ENCODE assay signal across 22 mouse cellular contexts in genomic region chr11:116293538-116294137, GRCm38 (mm10). TPM values are rescaled to one million over a fixed set of nuclear protein-coding genes. Genes with fewer than 3 reads are reported as not detected.
A peak's percentile ranks its signal among the peaks of the same experiment; 100 is the strongest.
DNase-seq lines count a peak whose midpoint lies in the region; ATAC-seq and TF ChIP-seq lines count a peak whose summit lies in the region.
"Had no signal": no experiment of that assay in that cellular context is flagged by ENCODE, and none has a peak within 500 bp of the region (broad histone marks: within the 10 kb centered on the region; RNA-seq: fewer than 3 reads in every experiment).

No protein-coding gene starts in this region.

- no peak for TF ChIP-seq EP300 in heart, postnatal 0 days (IDR thresholded peaks at IDR 0.05; ENCODE audit: low read depth)

- no peak overlapping the region for H3K4me2 ChIP-seq in heart, postnatal 0 days (ENCODE audit: low read depth, low read length)
- no peak overlapping the region for H3K4me2 ChIP-seq in midbrain, postnatal 0 days (ENCODE audit: low read depth, low read length, poor library complexity, severe bottlenecking)
- H3K4me2 ChIP-seq in liver, embryonic 13.5 days: no peak overlapping the region
- H3K4me2 ChIP-seq: heart, embryonic 11.5 days; hindbrain, embryonic 14.5 days; midbrain, embryonic 13.5 days; neural tube, embryonic 15.5 days had no signal

- H3K27me3 ChIP-seq in heart, postnatal 0 days (ENCODE audit: control insufficient read depth, insufficient read depth, low read length): no peaks in the 10 kb centered on the region
- H3K27me3 ChIP-seq in midbrain, embryonic 10.5 days (ENCODE audit: low read depth, poor library complexity, severe bottlenecking): no peaks in the 10 kb centered on the region
- H3K27me3 ChIP-seq in midbrain, postnatal 0 days (ENCODE audit: insufficient read depth, low read length): no peaks in the 10 kb centered on the region
- H3K27me3 ChIP-seq in liver, embryonic 13.5 days: no peaks in the 10 kb centered on the region
- H3K27me3 ChIP-seq: megakaryocyte, embryonic 14.5 days; midbrain, embryonic 13.5 days; neural tube, embryonic 15.5 days had no signal

- WGBS in heart, postnatal 0 days: 91% methylated on average over 12 of the region's 12 CpGs
- WGBS in midbrain, embryonic 10.5 days: 83% methylated on average over 12 of the region's 12 CpGs
- WGBS in midbrain, postnatal 0 days: 85% methylated on average over 12 of the region's 12 CpGs
- 59% methylated on average over 12 of the region's 12 CpGs for WGBS in liver, embryonic 13.5 days (ENCODE audit: insufficient replicate concordance)

- no peaks in the 10 kb centered on the region for H3K9me3 ChIP-seq in heart, postnatal 0 days (replicated peaks; ENCODE audit: control insufficient read depth, low read length)
- H3K9me3 ChIP-seq in midbrain, embryonic 10.5 days (replicated peaks): no peaks in the 10 kb centered on the region
- no peaks in the 10 kb centered on the region for H3K9me3 ChIP-seq in midbrain, postnatal 0 days (ENCODE audit: low read length)
- H3K9me3 ChIP-seq in liver, embryonic 13.5 days (replicated peaks): no peaks in the 10 kb centered on the region
- H3K9me3 ChIP-seq: megakaryocyte, embryonic 14.5 days; midbrain, embryonic 13.5 days; neural tube, embryonic 15.5 days had no signal

- no peaks in the 10 kb centered on the region for H3K4me1 ChIP-seq in heart, postnatal 0 days (ENCODE audit: control insufficient read depth, insufficient read depth)
- peaks cover 5% of the 10 kb centered on the region; the same call in 1 of the 2 replicates for H3K4me1 ChIP-seq in midbrain, embryonic 10.5 days
- no peaks in the 10 kb centered on the region for H3K4me1 ChIP-seq in midbrain, postnatal 0 days (ENCODE audit: insufficient read depth, low read length)
- peaks cover 20% of the 10 kb centered on the region for H3K4me1 ChIP-seq in liver, embryonic 13.5 days (replicated peaks)
- H3K4me1 ChIP-seq: midbrain, embryonic 13.5 days; neural tube, embryonic 15.5 days had no signal

- TF ChIP-seq CTCF in heart, postnatal 0 days (IDR thresholded peaks at IDR 0.05; ENCODE audit: low read depth): no peak
- no peak for TF ChIP-seq CTCF in midbrain, postnatal 0 days (IDR thresholded peaks at IDR 0.05)

- 0 out of 2 replicates have a peak, but pooled peaks have one; percentile 4 for ATAC-seq in heart, postnatal 0 days (ENCODE audit: insufficient read depth, low read depth)
- no peak for ATAC-seq in midbrain, postnatal 0 days (ENCODE audit: low FRiP score)
- 0 out of 2 replicates have a peak, but pooled peaks have one; percentile 35 for ATAC-seq in liver, embryonic 13.5 days (ENCODE audit: low read depth)
- ATAC-seq: CD4-positive, CD25-positive, alpha-beta regulatory T cell, adult 4 months had no signal

- DNase-seq in heart, postnatal 0 days (ENCODE audit: low spot score): no peak
- DNase-seq in heart, postnatal 4 days: no peak
- DNase-seq in midbrain, embryonic 10.5 days (ENCODE audit: low spot score): no peak
- no peak for DNase-seq in midbrain, postnatal 0 days (ENCODE audit: low spot score)
- no peak for DNase-seq in liver, embryonic 13.5 days
- DNase-seq in layer of hippocampus, adult 8-10 months (ENCODE audit: low spot score in 2 of 2): no peak
- DNase-seq in thymus, postnatal 10 days (ENCODE audit: low spot score in 2 of 2): no peak
- DNase-seq: layer of hippocampus, adult 9-11 months had no signal

- peaks cover 70% of the 10 kb centered on the region for H3K36me3 ChIP-seq in heart, postnatal 0 days (replicated peaks; ENCODE audit: control insufficient read depth, insufficient read depth, low read length)
- H3K36me3 ChIP-seq in midbrain, embryonic 10.5 days: peaks cover 93% of the 10 kb centered on the region
- peaks cover 88% of the 10 kb centered on the region for H3K36me3 ChIP-seq in midbrain, postnatal 0 days (ENCODE audit: insufficient read depth, low read length)
- H3K36me3 ChIP-seq in liver, embryonic 13.5 days: peaks cover 33% of the 10 kb centered on the region

- no peak overlapping the region for H3K4me3 ChIP-seq in heart, postnatal 0 days (ENCODE audit: low read depth, low read length)
- H3K4me3 ChIP-seq in midbrain, embryonic 10.5 days: no peak overlapping the region
- no peak overlapping the region for H3K4me3 ChIP-seq in midbrain, postnatal 0 days (ENCODE audit: low read depth, low read length)
- no peak overlapping the region for H3K4me3 ChIP-seq in liver, embryonic 13.5 days (replicated peaks)
- H3K4me3 ChIP-seq: erythroblast, embryonic 14.5 days; megakaryocyte, embryonic 14.5 days; midbrain, embryonic 13.5 days; neural tube, embryonic 15.5 days had no signal

- no peak overlapping the region for H3K9ac ChIP-seq in heart, postnatal 0 days (replicated peaks; ENCODE audit: low read depth, low read length)
- H3K9ac ChIP-seq in midbrain, postnatal 0 days (replicated peaks; ENCODE audit: low read length, poor library complexity, severe bottlenecking): no peak overlapping the region
- H3K9ac ChIP-seq in liver, embryonic 13.5 days: no peak overlapping the region
- H3K9ac ChIP-seq: hindbrain, embryonic 14.5 days; midbrain, embryonic 13.5 days; neural tube, embryonic 15.5 days had no signal

- no peak overlapping the region for H3K27ac ChIP-seq in heart, postnatal 0 days (ENCODE audit: low read depth)
- H3K27ac ChIP-seq in midbrain, embryonic 10.5 days (replicated peaks): peak overlapping the region; percentile 20; the same call in 1 of the 2 replicates
- no peak overlapping the region for H3K27ac ChIP-seq in midbrain, postnatal 0 days (ENCODE audit: low read depth, low read length)
- no peak overlapping the region for H3K27ac ChIP-seq in liver, embryonic 13.5 days
- H3K27ac ChIP-seq: hindbrain, embryonic 14.5 days; midbrain, embryonic 13.5 days; neural tube, embryonic 15.5 days had no signal

RNA-seq across cellular contexts. Expression of gene Galr2, which starts 12.9 kb away (rescaled TPM):
- total RNA-seq in heart, postnatal 0 days (2014; rRNA removed; ENCODE audit: low replicate concordance): not detected in 2 replicates
- 0.05 TPM in 2 replicates for polyA plus RNA-seq in heart, postnatal 0 days (2015; fragmentation: Nextera tagmentation; extraction: Ambion mirVana)
- total RNA-seq in heart, postnatal 4 days (2021): not detected
- polyA plus RNA-seq in midbrain, embryonic 10.5 days (2016; fragmentation: Nextera tagmentation; extraction: Ambion mirVana): 0.09 and 0.12 TPM in 2 replicates
- 0.47 TPM in 1 of 2 replicates, not detected in the other for total RNA-seq in midbrain, postnatal 0 days (2014; rRNA removed)
- 0.36 and 0.54 TPM in 2 replicates for polyA plus RNA-seq in midbrain, postnatal 0 days (2015; fragmentation: Nextera tagmentation; extraction: Ambion mirVana)
- polyA plus RNA-seq in liver, embryonic 13.5 days (2015; fragmentation: Nextera tagmentation; extraction: Ambion mirVana): 0.07 TPM in 1 of 2 replicates, not detected in the other
- total RNA-seq in layer of hippocampus, adult 8-10 months (2022): not detected
- total RNA-seq: adrenal gland, postnatal 14 days; granulocyte monocyte progenitor cell, adult 5-6 weeks; heart, postnatal 10 days; monocyte, adult 5-6 weeks had no signal
- polyA plus RNA-seq: CD4-positive, CD25-positive, alpha-beta regulatory T cell, adult 4 months; cortical plate, adult 2 months; erythroblast, embryonic 14.5 days; forebrain, embryonic 11.5 days; liver, embryonic 16.5 days had no signal

RNA-seq across cellular contexts. Expression of gene Exoc7, which starts 13.4 kb away (rescaled TPM):
- total RNA-seq in heart, postnatal 0 days (2014; rRNA removed; ENCODE audit: low replicate concordance): 37.6 and 94.7 TPM in 2 replicates
- 43.9 and 48.7 TPM in 2 replicates for polyA plus RNA-seq in heart, postnatal 0 days (2015; fragmentation: Nextera tagmentation; extraction: Ambion mirVana)
- total RNA-seq in heart, postnatal 4 days (2021): 10 to 100 TPM; 54.0 to 62.6 TPM
- 57.6 and 71.6 TPM in 2 replicates for polyA plus RNA-seq in midbrain, embryonic 10.5 days (2016; fragmentation: Nextera tagmentation; extraction: Ambion mirVana)
- 81.0 and 101 TPM in 2 replicates for total RNA-seq in midbrain, postnatal 0 days (2014; rRNA removed)
- 144 and 149 TPM in 2 replicates for polyA plus RNA-seq in midbrain, postnatal 0 days (2015; fragmentation: Nextera tagmentation; extraction: Ambion mirVana)
- 21.3 and 25.1 TPM in 2 replicates for polyA plus RNA-seq in liver, embryonic 13.5 days (2015; fragmentation: Nextera tagmentation; extraction: Ambion mirVana)
- total RNA-seq in layer of hippocampus, adult 8-10 months (2022): 100 to 1,000 TPM in 1 of 4 experiments, 10 to 100 TPM in 3; 82.4 to 103 (median 88.9) TPM

RNA-seq across cellular contexts. Expression of gene Srp68, which starts 19.6 kb away (rescaled TPM):
- 28.1 and 33.6 TPM in 2 replicates for total RNA-seq in heart, postnatal 0 days (2014; rRNA removed; ENCODE audit: low replicate concordance)
- polyA plus RNA-seq in heart, postnatal 0 days (2015; fragmentation: Nextera tagmentation; extraction: Ambion mirVana): 47.8 and 48.2 TPM in 2 replicates
- total RNA-seq in heart, postnatal 4 days (2021): 10 to 100 TPM; 60.5 to 61.7 TPM
- 96.1 and 106 TPM in 2 replicates for polyA plus RNA-seq in midbrain, embryonic 10.5 days (2016; fragmentation: Nextera tagmentation; extraction: Ambion mirVana)
- total RNA-seq in midbrain, postnatal 0 days (2014; rRNA removed): 17.7 and 27.3 TPM in 2 replicates
- 47.9 and 50.9 TPM in 2 replicates for polyA plus RNA-seq in midbrain, postnatal 0 days (2015; fragmentation: Nextera tagmentation; extraction: Ambion mirVana)
- 47.6 and 51.6 TPM in 2 replicates for polyA plus RNA-seq in liver, embryonic 13.5 days (2015; fragmentation: Nextera tagmentation; extraction: Ambion mirVana)
- total RNA-seq in layer of hippocampus, adult 8-10 months (2022): 10 to 100 TPM; 61.1 to 71.3 (median 66.1) TPM

RNA-seq across cellular contexts. Expression of gene Foxj1, which starts 41.6 kb away (rescaled TPM):
- 2.7 TPM in 1 of 2 replicates, not detected in the other for total RNA-seq in heart, postnatal 0 days (2014; rRNA removed; ENCODE audit: low replicate concordance)
- polyA plus RNA-seq in heart, postnatal 0 days (2015; fragmentation: Nextera tagmentation; extraction: Ambion mirVana): 0.04 and 1.0 TPM in 2 replicates
- under 1 TPM in 1 of 2 experiments, not detected in 1; 0.23 TPM for total RNA-seq in heart, postnatal 4 days (2021)
- polyA plus RNA-seq in midbrain, embryonic 10.5 days (2016; fragmentation: Nextera tagmentation; extraction: Ambion mirVana): 7.1 and 8.4 TPM in 2 replicates
- total RNA-seq in midbrain, postnatal 0 days (2014; rRNA removed): 24.1 and 37.5 TPM in 2 replicates
- polyA plus RNA-seq in midbrain, postnatal 0 days (2015; fragmentation: Nextera tagmentation; extraction: Ambion mirVana): 9.6 and 12.1 TPM in 2 replicates
- polyA plus RNA-seq in liver, embryonic 13.5 days (2015; fragmentation: Nextera tagmentation; extraction: Ambion mirVana): 1.1 and 1.2 TPM in 2 replicates
- 1 to 10 TPM; 4.5 to 7.4 (median 6.2) TPM for total RNA-seq in layer of hippocampus, adult 8-10 months (2022)
- total RNA-seq: granulocyte monocyte progenitor cell, adult 5-6 weeks; heart, postnatal 10 days had no signal
- polyA plus RNA-seq: CD4-positive, CD25-positive, alpha-beta regulatory T cell, adult 4 months had no signal

RNA-seq across cellular contexts. Expression of gene Evpl, which starts 55.8 kb away (rescaled TPM):
- total RNA-seq in heart, postnatal 0 days (2014; rRNA removed; ENCODE audit: low replicate concordance): 2.1 and 3.4 TPM in 2 replicates
- 0.45 TPM in 2 replicates for polyA plus RNA-seq in heart, postnatal 0 days (2015; fragmentation: Nextera tagmentation; extraction: Ambion mirVana)
- total RNA-seq in heart, postnatal 4 days (2021): 1 to 10 TPM; 1.2 to 1.6 TPM
- 0.32 and 0.57 TPM in 2 replicates for polyA plus RNA-seq in midbrain, embryonic 10.5 days (2016; fragmentation: Nextera tagmentation; extraction: Ambion mirVana)
- total RNA-seq in midbrain, postnatal 0 days (2014; rRNA removed): 3.3 and 4.9 TPM in 2 replicates
- 1.9 and 2.3 TPM in 2 replicates for polyA plus RNA-seq in midbrain, postnatal 0 days (2015; fragmentation: Nextera tagmentation; extraction: Ambion mirVana)
- 0.10 TPM in 2 replicates for polyA plus RNA-seq in liver, embryonic 13.5 days (2015; fragmentation: Nextera tagmentation; extraction: Ambion mirVana)
- total RNA-seq in layer of hippocampus, adult 8-10 months (2022): 1 to 10 TPM in 2 of 4 experiments, under 1 TPM in 2; 0.85 to 1.4 (median 1.1) TPM
- total RNA-seq: monocyte, adult 5-6 weeks had no signal
- polyA plus RNA-seq: CD4-positive, CD25-positive, alpha-beta regulatory T cell, adult 4 months had no signal
